Mouse (Mus musculus): ENCODE measurements around the gene Vill. TPM values are rescaled to one million over a fixed set of nuclear protein-coding genes. Genes with fewer than 3 reads are reported as not detected.

Gene Vill
- 1 to 10 TPM in 1 of 2 experiments, under 1 TPM in 1; 0.42 to 1.3 TPM for total RNA-seq (2021)
- long read RNA-seq, experiment 1, result 0 reads
- long read RNA-seq, experiment 2, result 0 reads

DNA sequence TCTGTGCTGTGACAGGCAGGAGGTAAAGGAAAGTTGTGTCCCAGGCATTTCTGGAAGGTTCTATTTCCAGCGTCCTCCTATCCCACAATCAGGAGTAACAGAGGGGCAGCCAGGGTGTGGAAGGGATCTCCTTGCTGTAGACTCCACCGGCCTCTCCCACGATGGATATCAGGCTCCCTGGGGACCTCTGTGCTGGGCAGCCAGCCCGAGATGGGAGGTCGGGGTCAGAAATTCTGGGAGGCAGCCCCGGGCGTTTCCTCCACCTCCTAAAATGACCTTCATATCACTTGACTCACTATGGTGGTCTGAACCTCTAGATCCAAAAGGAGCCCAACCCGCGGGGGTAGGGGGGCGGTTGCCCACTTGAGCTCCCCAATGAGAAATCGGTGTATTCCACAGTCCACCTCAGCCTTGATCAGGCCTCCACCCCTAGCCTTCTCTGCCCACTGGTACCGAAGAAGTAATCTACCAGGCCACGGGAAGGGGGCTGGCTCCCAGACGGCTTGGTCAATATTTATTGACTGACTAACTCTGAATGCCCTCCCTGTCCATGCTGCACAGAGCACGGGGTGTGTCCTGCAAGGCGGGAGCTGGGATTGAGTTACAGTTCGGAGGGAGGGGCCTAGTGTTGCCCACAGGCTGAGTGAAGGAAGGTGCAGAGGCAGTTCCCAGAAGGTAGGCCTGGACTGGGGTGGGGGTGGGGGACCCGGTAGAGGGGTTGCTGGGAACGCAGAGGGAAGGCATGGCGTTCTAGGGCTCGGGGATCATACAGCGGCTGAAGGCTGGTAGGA, at the start of gene Vill:
Gene Vill (plus strand): TSS at position 625 of the 791 bp plus-strand sequence.
- DNase-seq, result peak; percentile 39 to 50

DNA sequence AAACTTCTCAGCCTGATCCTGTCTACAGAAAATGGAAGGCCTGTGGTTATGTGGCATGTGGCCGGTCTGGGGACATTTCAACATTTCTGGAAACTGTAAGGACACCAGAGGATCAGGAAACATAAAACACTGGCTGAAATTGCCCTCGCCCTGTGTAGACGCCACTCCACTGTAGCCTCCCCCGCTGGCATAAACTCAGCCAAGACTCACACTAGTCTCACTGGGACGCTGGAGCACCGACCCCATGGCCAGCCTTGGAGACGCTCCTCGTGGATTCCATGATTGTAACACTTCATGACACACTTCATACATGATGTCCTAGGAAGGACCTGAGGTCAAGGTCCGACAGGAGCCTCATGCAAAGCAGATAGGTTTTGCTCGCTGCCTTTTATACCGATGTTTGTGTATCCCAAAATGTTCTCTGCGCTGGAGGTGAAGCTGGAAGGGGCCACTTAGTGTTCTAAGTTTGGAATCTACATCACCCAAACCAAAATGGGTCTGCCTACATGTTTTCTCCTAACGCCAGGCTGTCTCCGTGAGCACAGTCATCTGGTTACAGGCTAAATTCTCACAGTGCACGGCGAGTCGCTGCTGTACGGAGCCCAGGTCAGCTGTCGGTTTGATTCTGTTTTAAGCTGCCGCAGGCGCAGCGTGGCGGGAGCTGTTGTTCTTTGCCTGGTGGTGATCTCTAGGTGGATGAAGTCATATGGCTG, 48.4 kb upstream of the Vill start:
- no peak for DNase-seq

DNA sequence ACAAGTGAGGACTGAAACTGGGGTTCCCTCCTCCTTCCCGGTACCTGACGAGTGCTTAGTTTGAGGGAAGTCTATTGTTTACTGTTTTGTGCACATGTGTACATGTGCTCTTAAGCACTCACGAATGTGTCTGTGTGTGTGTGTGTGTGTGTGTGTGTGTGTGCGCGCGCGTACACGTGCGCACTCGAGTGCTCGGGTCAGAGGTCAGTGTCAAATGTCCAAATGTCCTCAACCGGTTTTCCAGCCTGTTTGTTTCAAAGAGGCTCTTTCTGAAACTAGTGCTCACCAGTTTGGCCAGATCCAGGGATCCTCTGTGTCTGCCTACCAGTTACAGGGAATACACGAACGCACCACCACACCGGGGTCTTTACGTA, 47.9 kb upstream of the Vill start:
- DNase-seq, result no peak

DNA sequence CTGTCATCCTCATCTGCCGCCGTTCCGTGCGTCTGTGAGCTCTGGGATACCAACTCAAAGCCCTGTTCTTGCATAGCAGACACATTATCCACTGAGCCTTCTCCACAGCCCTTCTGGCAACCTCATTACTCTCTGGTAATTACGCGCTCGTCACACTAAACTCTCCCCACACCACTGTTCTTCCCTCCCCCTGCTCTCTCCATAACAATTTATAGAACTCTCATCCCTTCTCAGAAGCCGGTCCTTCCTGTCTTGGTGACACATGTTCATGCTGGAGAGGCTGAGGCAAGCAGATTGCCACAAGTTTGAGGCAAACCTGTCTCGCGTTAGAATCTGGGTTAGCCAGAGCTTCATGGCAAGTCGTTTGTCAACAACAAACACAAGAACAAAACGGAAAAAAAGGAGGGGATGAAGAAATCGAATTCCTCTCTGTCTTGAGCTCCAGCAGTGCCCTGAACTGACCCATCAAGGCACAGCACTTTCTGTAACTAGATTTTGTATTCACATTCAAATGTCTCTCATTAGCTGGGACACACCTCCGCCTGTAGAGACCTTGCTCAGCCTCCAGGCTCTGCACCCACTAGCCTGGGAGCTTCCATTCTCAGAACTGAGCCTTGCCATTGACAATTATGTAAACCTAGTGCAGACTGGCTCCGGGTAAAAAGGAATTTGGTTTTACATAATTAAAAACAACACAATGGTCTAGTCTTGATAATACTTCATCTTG, 47.1 kb upstream of the Vill start:
- DNase-seq, result no peak

GRCm38 (mm10) chr9:119007266-119007665, 45.3 kb upstream of the Vill start:
- peak in 1 of 2 experiments; percentile 47 for DNase-seq

GRCm38 (mm10) chr9:119008871-119009270, 43.7 kb upstream of the Vill start:
- DNase-seq, result no peak

DNA sequence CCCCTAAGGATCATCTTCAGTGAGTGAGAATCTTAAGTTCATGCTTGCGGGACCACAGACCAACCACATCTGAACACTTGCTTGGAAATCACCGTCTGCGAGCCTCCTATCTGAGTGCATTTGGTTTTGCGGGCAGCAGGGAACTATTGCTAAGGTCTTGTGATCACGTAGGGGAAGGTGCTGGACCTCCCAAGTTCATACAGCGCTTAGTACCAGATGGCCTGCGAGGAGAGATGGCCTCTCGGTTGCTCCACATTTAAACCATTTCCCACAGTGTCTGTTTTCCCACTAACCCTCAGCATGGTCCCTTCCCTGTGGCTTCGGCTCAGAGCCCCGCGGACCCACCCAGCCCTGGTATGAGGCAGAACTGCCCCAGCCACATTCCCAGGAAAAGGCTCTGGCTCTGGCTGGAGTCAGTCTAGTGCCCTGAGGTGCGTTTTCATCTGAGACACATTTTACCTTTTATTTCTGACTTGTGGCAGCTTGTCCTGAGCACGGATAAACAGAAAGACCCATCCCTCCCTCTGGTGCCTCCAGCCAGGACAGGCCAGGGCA, 42.3 kb upstream of the Vill start:
- DNase-seq, result no peak

- DNase-seq, result no peak
Measured at GRCm38 (mm10) chr9:119016785-119017507, 35.6 kb upstream of the Vill start.

DNA sequence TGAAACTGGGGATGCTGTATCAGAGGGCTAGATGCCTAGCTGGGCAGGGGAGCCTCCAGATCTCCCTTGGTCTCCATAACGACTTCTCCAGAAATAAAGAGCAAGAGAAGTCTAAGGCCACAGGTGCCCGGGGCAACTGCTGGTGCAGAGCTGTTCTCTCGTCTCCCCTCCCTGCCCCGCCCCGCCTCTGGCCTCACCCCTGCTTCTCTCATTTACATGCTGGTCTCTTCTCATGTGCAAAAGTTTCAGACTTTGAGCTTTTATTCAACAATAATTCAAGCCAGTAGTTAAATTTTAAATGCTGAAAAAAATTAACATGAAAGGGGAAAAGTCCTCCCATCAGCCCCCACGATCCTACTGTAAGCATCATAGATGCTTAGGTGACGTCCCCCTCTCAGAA, 30.8 kb upstream of the Vill start:
- no peak for DNase-seq

- no peak for DNase-seq
Measured at GRCm38 (mm10) chr9:119025263-119025662, 27.3 kb upstream of the Vill start.

GRCm38 (mm10) chr9:119025832-119026331, 26.7 kb upstream of the Vill start:
- DNase-seq, result no peak

GRCm38 (mm10) chr9:119027337-119027736, 25.2 kb upstream of the Vill start:
- DNase-seq, result no peak

GRCm38 (mm10) chr9:119028226-119029195, 24.1 kb upstream of the Vill start:
- DNase-seq, result no peak

- peak; percentile 75 to 76 for DNase-seq
Measured at GRCm38 (mm10) chr9:119029568-119029967, 23.0 kb upstream of the Vill start.

GRCm38 (mm10) chr9:119031038-119031437, 21.5 kb upstream of the Vill start:
- no peak for DNase-seq

DNA sequence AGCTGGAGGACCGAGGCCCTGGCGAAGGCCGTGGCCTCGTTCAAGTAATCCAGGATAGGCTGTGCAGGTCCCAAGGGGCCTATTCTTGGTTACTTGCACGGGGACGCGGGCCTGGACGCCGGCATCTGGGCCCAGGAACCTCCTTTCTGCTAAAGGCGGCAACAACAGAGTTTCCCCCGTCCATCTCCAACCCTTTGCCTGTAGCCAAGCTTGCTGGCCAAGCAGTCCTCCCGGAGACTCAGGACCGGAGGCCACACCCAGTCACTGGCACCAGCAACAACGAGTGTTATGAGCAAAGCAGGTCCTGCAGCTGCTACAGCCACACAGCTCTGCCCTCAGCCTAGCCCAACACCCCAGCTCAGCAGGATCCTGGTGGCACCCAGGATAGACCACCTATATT, 20.8 kb upstream of the Vill start:
- DNase-seq, result peak; percentile 80 to 92

DNA sequence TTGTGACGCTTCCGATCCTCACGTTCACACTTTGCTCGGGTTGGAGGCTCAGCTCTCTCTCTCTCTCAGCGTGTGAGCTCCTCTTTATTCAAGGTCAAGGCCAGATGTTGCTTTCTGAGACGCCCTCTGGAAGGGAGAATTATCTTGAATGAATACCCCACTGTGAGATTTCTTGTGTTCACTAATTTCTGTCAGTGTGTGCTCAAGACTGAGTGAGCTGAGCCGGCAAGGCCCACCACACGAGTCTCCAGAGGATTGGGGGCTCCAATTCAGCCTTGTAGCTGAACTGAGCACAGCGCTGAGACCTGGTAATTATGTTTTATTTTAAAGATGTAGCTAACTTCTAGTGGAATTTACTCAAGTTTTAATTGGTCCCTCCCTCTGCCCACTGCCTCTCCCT, 20.0 kb upstream of the Vill start:
- no peak for DNase-seq

DNA sequence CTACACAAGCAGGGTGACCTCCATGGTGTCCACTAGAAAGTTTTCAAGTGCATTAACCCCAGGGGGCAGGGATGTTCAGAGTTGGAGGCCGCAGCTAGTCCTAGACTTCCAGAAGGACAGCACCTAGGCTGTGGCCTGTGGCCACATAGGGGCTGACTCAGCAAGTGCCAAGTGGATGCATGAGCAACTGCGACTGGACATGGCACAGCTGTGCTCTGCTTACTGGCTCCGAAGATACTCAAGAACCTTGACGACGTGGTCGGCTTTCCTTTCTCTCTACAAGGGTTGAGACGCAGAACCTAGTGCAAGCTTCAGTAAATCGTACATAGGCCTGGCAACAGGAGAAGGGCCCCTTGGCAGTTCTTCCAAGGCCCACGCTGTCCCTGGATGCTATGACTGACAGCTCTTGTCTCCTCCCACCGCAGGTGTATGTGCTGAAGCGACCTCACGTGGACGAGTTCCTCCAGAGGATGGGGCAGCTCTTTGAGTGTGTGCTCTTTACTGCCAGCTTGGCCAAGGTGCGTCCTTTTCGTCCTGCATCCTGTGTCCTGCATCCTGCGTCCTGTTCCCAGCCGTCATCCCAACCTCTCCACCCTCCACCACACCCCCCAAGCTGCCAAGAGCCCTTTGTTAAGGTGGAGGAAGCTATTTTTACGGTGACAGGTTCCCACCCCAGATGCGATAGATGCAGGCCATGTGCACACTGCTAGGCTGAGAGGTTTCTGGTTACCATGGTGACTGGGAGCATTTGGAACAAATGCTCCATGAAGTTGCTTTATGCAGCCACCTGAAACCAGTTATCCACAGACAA, 19.3 kb upstream of the Vill start:
- no peak for DNase-seq

- DNase-seq, result no peak
Measured at GRCm38 (mm10) chr9:119034069-119034468, 18.5 kb upstream of the Vill start.
